Mouse (Mus musculus): ENCODE data around the gene Tmem214.

Tmem214 gene

DNA sequence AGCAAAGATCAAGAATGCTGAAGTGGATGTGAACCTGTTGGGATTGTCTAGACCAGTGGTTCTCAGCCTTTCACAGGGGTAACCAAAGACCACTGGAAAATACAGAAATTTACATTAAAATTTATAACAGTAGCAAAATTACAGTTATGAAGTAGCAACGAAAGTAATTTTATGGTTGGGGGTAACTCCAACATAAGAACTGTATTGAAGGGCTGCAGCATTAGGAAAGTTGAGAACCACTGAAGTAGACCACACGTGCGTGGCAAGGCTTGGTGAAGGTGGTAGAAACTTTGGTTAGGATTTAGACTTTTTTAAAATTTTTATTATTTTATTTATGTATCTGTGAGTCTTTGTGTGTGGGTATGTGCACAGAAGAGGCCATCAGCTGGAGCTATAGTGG is at the start of gene Tmem214:
TSS of gene Tmem214 (plus strand) at position 301 of the 400 bp plus-strand sequence.
- no peak for DNase-seq

DNA sequence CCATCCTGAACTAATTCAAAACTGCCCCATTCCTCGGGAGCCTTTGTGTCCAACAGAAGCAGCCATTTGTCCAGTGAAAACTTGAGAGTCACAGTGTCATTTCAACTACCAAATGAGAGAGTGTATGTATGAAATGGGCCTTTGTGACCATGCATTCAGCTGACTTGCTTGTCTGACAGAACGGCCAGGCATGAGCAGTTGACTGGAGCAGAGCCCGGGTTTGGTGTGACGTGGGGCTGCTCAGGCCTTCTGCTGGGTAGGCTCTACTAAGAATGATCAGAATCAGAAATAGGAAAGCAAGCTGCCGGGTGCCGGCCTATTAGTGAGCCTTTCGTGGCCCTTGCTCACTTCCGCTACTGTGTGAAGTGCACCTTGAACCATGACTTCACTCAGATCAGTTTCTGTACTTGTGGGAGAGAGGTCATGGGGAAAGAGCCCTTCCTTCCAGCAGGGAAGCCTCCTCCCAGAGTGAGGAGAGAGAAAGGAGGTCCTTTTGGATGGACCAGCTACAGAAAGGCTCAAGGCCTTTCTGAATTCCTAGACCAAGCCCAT is 49.0 kb upstream of the Tmem214 start:
- DNase-seq, result no peak

GRCm38 (mm10) chr5:30822689-30823088 is 45.1 kb upstream of the Tmem214 start:
- DNase-seq, result no peak

DNA sequence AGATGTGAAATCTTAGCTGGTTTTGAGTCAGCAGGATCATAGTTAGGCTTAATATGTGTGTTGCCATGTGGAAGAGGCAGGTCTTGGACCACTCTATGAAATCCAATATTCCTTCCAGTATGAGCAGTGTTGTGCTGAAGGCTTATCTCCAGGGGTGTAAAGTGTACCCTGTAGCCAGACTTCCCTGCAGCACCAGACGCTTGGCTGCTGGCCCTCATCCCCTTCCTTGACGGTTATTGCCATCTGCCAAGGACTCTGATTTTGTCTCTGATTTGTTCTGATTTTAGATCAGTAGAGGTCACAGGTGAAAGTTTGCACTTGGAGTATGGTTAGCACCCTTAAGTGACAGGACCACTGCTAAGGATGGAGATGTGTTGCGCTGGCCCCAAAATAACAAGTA is 44.7 kb upstream of the Tmem214 start:
- DNase-seq, result no peak

- no peak for DNase-seq
These were observed 43.5 kb upstream of the Tmem214 start for GRCm38 (mm10) chr5:30824124-30824988.

GRCm38 (mm10) chr5:30825166-30825565 is 42.6 kb upstream of the Tmem214 start:
- DNase-seq, result no peak

DNA sequence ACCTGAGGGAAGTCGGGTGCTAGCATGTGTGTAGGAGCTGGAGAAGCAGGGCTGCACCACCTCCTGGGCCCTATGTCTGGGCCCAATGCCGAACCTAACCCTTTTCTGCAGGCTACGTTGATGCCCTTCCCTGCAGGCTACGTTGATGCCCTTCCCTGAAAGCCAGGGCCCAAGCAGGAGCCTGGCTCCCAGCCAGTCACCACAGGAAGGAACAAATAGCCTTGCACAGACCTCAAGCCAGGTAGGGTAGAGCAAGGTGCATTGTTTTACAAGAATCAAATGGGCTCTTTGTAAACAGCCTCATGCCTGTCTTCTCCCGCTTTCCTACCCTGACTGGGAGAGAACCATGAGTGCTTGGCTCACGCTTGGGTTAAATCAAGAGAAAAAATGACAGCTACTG is 42.0 kb upstream of the Tmem214 start:
- DNase-seq, result no peak

DNA sequence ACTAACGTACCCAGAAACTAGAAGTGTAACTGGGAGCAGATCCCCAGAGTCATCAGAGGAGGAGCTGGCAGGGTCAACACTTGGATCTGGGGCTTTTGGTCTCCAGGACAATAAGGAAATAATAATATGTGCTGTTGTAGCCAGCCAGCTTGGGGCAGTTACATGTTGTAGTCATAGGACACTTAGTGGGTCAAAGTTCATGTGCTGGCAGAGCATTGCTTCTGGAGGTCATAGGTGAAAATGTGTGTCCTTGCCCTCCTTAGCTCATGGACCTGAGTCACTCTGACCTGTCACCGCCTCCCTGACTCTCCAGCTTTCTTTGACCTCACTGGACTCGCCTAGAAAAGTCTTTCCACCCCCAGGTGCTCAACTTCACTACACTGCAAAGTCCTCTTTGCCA is 34.4 kb upstream of the Tmem214 start:
- DNase-seq, result no peak

DNA sequence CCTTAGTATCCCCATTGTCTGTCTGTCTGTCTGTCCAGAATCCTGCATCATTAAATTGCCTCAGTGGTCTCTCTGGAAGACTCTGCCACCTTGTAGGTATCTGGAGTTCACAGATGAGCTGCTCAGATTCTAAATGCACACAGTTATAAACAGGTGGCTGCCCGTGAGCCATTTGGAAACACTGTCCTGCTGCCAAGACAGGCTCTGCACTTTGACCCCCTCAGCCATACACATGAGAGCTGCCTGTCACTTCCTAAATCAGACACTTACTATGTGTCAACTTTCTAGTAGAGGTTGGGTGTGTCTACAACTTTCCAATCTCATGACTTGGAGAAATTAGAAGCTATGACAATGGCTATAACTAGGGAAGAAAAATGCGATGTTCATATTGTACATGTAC is 28.1 kb upstream of the Tmem214 start:
- no peak for DNase-seq

DNA sequence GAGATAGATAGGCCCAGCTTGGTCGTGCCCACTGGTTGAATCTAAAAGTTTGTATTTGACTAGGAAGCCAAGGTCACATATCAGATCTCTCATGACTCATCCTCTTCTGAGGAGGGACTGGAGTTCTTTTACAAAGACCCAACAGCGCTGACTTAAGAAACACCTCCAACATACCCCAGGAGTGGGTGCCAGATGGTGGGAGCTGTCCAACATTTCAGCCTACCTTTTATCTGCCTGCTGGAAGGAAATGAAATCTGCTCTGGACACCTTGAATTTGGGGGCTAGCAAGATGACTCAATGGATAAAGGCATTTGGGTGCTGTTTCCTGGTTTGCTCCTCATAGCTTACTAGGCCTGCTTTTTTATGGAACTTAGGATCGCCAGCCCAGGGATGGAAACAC is 25.9 kb upstream of the Tmem214 start:
- DNase-seq, result no peak

DNA sequence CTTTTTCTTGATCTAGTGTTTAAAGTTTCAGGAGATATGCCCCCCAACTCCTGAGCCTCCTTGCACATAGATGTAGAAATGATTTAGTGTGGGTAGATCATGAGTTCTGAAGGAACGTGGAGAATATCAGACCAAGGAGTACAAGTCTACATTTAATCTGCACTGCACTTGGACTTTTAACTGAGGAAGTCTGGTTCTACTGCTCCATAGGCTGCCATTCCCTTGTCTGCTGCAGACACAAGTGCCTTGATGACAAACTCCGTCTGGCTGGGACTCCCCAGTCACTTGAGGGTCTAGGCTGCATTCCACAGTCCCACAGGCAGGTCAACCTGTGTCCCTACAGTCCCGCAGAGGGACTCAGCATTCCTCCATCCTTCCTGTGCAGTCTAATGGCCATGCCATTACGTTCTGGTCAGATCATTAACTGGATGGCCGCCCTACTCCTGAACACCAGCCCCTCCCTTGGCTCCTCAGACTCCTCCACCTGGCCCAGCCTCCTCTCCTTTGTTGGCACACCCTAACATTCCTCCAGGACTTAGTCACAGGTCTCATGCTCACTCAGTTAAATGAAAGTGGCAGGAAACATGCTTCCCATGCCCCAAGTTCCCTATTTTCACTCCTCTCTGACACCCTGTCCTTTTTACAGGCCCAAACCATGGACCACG is 17.8 kb upstream of the Tmem214 start:
- no peak for DNase-seq

GRCm38 (mm10) chr5:30850556-30850925 is 17.3 kb upstream of the Tmem214 start:
- no peak for DNase-seq

- no peak for DNase-seq
These were observed 14.3 kb upstream of the Tmem214 start for GRCm38 (mm10) chr5:30853522-30853921.

DNA sequence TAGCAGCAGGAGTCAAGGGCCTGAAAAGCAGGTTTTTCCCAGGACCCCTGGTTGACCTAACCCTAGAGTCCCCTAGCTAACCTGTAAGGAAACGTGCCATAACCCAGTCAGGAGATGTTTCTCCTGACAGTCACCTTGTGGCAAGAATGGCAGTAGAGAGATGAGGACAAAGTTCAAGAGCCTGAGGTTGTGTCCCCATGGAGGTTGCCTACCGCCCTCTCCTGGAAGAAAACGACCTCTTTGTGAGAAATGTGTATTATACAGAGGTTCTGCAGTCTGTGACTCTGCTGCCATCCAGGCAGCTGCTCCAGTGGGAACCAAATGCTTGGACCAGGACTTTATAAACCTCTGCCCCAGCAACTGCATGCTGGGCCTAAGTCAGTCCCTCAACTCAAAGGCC is 12.1 kb upstream of the Tmem214 start:
- no peak for DNase-seq

DNA sequence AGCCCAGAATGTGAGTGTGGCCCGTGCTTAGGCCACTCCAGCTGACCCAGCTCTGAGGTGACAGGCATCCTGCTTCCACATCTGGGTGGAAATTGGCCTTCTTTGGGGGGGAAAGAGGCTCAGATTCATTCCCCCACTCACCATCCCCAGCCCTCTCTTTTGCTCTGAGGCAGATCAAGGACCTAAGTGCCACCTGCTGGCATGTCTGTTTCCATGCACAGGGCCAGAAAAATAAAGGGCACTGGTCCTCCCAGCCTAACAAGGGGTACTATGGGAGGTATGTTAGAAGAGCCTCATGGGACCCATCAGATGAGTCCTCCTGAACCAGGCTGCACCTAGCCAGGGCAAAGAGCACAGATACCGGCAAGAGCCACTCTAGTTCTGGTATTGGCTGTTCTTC is 11.7 kb upstream of the Tmem214 start:
- no peak for DNase-seq

DNA sequence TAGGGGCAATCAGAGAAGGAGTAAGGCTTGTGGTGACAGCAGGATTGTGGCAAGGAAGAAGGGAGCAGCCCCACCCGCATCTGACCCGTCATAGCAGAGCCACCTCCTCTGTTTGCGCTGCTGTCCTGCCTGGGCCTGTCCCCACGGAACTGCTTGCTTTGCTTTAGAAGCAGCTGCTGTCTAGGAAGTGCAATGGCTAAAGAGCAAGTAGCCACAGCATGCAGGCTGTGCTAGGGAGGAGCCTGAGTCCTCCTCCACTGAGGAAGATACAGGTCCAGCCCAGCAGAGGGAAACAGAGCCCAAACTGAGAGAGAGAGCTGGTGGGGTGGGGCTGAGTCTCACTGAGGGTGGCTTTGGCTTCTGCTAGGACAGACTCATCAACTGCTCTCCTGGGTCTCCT is 4.0 kb upstream of the Tmem214 start:
- peak; percentile 35 for DNase-seq

DNA sequence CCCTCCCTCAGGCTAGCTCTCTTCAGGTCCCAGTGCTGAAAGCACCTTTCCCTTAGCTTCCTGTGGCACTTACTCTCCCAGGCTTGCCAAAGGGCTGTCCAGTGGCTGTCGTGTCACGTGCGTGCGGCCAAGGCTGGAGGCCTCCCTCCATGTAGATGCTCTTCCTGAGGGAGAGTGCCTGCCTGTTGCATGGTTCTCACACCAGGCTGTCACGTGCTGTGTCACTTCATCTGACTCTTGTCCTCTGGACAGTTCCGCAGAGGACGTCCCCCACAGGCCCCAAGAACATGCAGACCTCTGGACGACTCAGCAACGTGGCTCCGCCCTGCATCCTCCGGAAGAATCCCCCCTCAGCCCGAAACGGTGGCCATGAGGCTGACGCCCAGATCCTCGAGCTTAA is 3.5 kb upstream of the Tmem214 start:
- no peak for DNase-seq

- no peak for DNase-seq
These were observed 941 bp upstream of the Tmem214 start for GRCm38 (mm10) chr5:30866871-30867270.

GRCm38 (mm10) chr5:30868981-30869380 is 1.2 kb downstream of the Tmem214 start:
- DNase-seq, result peak; percentile 36

GRCm38 (mm10) chr5:30869405-30870130 is 1.8 kb downstream of the Tmem214 start:
- DNase-seq, result peak; percentile 97

DNA sequence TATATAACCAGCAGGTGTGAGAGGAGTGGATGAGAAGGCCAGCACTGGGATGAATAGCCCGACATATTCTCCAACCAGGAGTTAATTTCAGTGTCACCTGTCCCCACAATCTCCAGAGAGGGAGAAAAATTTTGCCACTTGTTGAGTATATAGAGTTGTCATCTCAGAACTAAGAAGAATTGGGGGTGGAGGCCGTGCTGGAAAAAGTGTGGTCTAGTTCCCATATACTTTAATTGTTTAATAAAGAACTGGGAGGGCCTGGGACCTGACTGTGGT is 2.3 kb downstream of the Tmem214 start:
- DNase-seq, result no peak

DNA sequence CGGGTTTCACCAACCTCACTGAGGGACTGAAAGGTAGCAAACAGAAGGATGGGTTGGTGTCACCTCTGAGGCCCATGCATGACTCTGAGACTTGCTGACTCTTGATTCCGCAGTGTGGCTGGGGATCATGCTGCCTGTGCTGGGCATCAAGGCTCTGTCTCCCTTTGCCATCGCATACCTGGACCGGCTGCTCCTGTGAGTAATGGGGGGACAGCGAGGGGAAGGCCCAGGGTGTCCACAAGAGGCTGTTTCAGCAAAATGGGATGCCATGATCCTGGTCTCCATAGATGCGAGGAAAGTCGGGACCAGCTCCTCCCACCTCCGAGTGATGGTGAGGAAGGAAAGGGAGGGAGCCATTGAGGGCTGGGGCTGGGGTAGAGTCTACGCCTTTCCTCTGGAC is 4.8 kb downstream of the Tmem214 start:
- DNase-seq, result no peak

DNA sequence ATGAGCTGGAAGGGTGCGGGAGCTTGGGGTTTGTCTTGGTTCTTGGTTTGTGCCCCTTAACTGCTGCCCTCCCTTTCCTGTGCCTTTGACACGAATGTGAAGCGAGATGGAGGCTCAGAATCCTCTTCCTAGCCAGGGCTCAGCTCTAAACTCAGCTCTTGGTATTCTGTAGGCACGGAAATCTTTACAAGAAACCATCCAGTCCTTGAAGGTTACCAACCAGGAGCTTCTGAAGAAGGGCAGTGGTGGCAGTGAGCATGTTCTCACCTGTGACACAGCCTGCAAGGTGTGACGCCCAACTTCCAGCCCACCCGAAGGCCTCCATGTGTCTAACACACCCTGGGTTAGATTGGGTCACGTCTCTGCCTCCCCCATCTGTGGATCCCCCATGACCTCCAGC is 6.6 kb downstream of the Tmem214 start:
- no peak for DNase-seq

DNA sequence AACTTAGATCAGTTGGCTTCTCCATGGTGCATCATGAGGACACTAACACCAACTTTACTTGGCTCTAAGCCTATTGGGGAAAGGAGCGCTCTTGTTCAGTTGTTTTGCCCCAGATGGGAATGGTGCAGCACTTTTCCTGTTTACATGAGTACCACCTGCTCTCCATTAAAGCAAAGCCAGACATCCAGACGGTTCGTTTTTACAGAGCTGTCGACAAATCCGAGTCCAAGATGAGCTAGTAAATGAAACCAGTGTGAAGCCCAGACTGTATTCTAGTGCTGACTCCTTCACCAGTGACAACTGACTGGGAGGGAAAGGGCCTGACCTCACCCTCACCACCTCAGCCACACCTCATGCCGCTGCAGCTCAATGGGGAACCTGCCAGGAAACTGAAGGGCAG is 10.8 kb downstream of the Tmem214 start:
- DNase-seq, result no peak

Measured in thymus, postnatal 4 days (tissue).